Mouse (Mus musculus) CH12.LX (cell line): Measurements from ENCODE around the gene Exog. TPM values are rescaled to one million over a fixed set of nuclear protein-coding genes. Genes with fewer than 3 reads are reported as not detected.

Experiments used
- DNase-seq: peaks from one replicate; pipeline ENCODE4 v3.0.0-alpha.2; 2013; ENCODE audit errors: extremely low read depth
- H3K27ac ChIP-seq: 2 replicates; pipeline ENCODE4 v1.5.1; 2012; ENCODE audit warnings: low read depth, mild to moderate bottlenecking, control low read depth, moderate library complexity; ENCODE audit not compliant: insufficient read depth
- H3K27me3 ChIP-seq: replicated peaks from 2 replicates; pipeline ENCODE3; 2012; ENCODE audit warnings: inconsistent platforms
- H3K36me3 ChIP-seq, 2 experiments: replicated peaks in 1 of 2; 2 replicates each; pipeline versions ENCODE3 to v1.6.1; 2012; ENCODE audit warnings: inconsistent platforms in 1 of 2, low read length in 1 of 2, mild to moderate bottlenecking in 1 of 2, mixed read lengths in 1 of 2, moderate library complexity in 1 of 2; ENCODE audit not compliant: control insufficient read depth in 1 of 2, insufficient read depth in 1 of 2
- H3K4me1 ChIP-seq, 2 experiments: 2 replicates each; pipeline ENCODE4 v1.6.1; 2012; ENCODE audit warnings: inconsistent platforms in 1 of 2, moderate library complexity in 1 of 2; ENCODE audit not compliant: insufficient read depth in 2 of 2, control insufficient read depth in 1 of 2
- H3K4me2 ChIP-seq: 2 replicates; pipeline ENCODE4 v1.6.1; 2012; ENCODE audit warnings: low read depth, mild to moderate bottlenecking, control low read depth; ENCODE audit not compliant: poor library complexity, insufficient read depth, severe bottlenecking
- H3K4me3 ChIP-seq, 3 experiments: fragments of 150-350 bp in 1 of 3; sonication (generic) in 1 of 3; replicated peaks in 1 of 3; 2 replicates each; pipeline versions ENCODE3 to v1.5.1; 2011 to 2012; ENCODE audit warnings: low read depth in 2 of 3, low read length in 2 of 3, mild to moderate bottlenecking in 2 of 3, moderate library complexity in 2 of 3, control low read depth in 1 of 3, improper control_type of control experiment in 1 of 3, inconsistent platforms in 1 of 3, mixed read lengths in 1 of 3; ENCODE audit not compliant: poor library complexity in 1 of 3
- H3K79me2 ChIP-seq: replicated peaks from 2 replicates; pipeline ENCODE4 v1.6.1; 2012; ENCODE audit warnings: mild to moderate bottlenecking, moderate library complexity; ENCODE audit not compliant: control insufficient read depth, poor library complexity, insufficient read depth, severe bottlenecking; ENCODE audit errors: extremely low read depth
- H3K9ac ChIP-seq: 2 replicates; pipeline ENCODE4 v1.6.1; 2012; ENCODE audit warnings: low read depth, mild to moderate bottlenecking, control low read depth, moderate library complexity; ENCODE audit not compliant: insufficient read depth
- H3K9me3 ChIP-seq: replicated peaks from 2 replicates; pipeline ENCODE3; 2012; ENCODE audit warnings: low read length, inconsistent platforms, mixed read lengths
- BHLHE40 ChIP-seq: IDR thresholded peaks from 2 replicates; pipeline ENCODE4 v1.6.1; 2011; ENCODE audit warnings: mild to moderate bottlenecking, low read depth, low read length, improper control_type of control experiment
- CHD1 ChIP-seq: IDR thresholded peaks from 2 replicates; pipeline ENCODE4 v1.6.1; 2012; ENCODE audit warnings: low read depth, low read length, improper control_type of control experiment, inconsistent platforms
- CHD2 ChIP-seq: IDR thresholded peaks from 2 replicates; pipeline ENCODE4 v1.6.1; 2011; ENCODE audit warnings: low read length, improper control_type of control experiment
- CTCF ChIP-seq, 2 experiments: IDR thresholded peaks in 1 of 2; conservative IDR thresholded peaks in 1 of 2; 2 replicates each; pipeline ENCODE4 v1.5.1; 2011 to 2012; ENCODE audit warnings: low read depth in 2 of 2, low read length in 2 of 2, improper control_type of control experiment in 1 of 2, inconsistent platforms in 1 of 2, mild to moderate bottlenecking in 1 of 2, moderate library complexity in 1 of 2
- ELF1 ChIP-seq: IDR thresholded peaks from 2 replicates; pipeline ENCODE4 v1.6.1; 2014; ENCODE audit warnings: low read depth, mild to moderate bottlenecking, inconsistent platforms, low read length, improper control_type of control experiment
- EP300 ChIP-seq: IDR thresholded peaks from 2 replicates; pipeline ENCODE4 v1.6.1; 2011; ENCODE audit warnings: low read length, improper control_type of control experiment
- GABPA ChIP-seq: IDR thresholded peaks from 2 replicates; pipeline ENCODE4 v1.6.1; 2012; ENCODE audit warnings: low read depth, low read length, improper control_type of control experiment, inconsistent platforms; ENCODE audit not compliant: insufficient replicate concordance
- JUN ChIP-seq: IDR thresholded peaks from 2 replicates; pipeline ENCODE4 v1.6.1; 2011; ENCODE audit warnings: low read depth, mild to moderate bottlenecking, low read length, improper control_type of control experiment, moderate library complexity; ENCODE audit not compliant: insufficient read depth
- KAT2A ChIP-seq: IDR thresholded peaks from 2 replicates; pipeline ENCODE4 v1.6.1; 2012; ENCODE audit warnings: low read length, improper control_type of control experiment, inconsistent platforms; ENCODE audit not compliant: insufficient replicate concordance
- MAZ ChIP-seq: IDR thresholded peaks from 2 replicates; pipeline ENCODE4 v1.6.1; 2012; ENCODE audit warnings: low read depth, mild to moderate bottlenecking, inconsistent platforms, low read length, improper control_type of control experiment, moderate library complexity
- MYC ChIP-seq: IDR thresholded peaks from 2 replicates; pipeline ENCODE4 v1.6.1; 2011; ENCODE audit warnings: low read depth, mild to moderate bottlenecking, improper control_type of control experiment, low read length
- NRF1 ChIP-seq: IDR thresholded peaks from 2 replicates; pipeline ENCODE4 v1.6.1; 2014; ENCODE audit warnings: low read depth, mild to moderate bottlenecking, inconsistent platforms, low read length, improper control_type of control experiment, moderate library complexity
- POLR2AphosphoS2 ChIP-seq: IDR thresholded peaks from 2 replicates; pipeline ENCODE4 v1.6.1; 2011; ENCODE audit warnings: low read depth, low read length, improper control_type of control experiment
- RAD21 ChIP-seq: IDR thresholded peaks from 2 replicates; pipeline ENCODE4 v1.6.1; 2011; ENCODE audit warnings: low read depth, mild to moderate bottlenecking, low read length, improper control_type of control experiment, moderate library complexity
- SIN3A ChIP-seq: IDR thresholded peaks from 2 replicates; pipeline ENCODE4 v1.6.1; 2012; ENCODE audit warnings: low read length, improper control_type of control experiment, inconsistent platforms
- TCF12 ChIP-seq: IDR thresholded peaks from 2 replicates; pipeline ENCODE4 v1.6.1; 2014; ENCODE audit warnings: low read depth, mild to moderate bottlenecking, inconsistent platforms, low read length, improper control_type of control experiment
- USF2 ChIP-seq: conservative IDR thresholded peaks from 2 replicates; pipeline ENCODE4 v1.6.1; 2011; ENCODE audit warnings: low read depth, low read length, improper control_type of control experiment
- ZNF384 ChIP-seq: IDR thresholded peaks from 2 replicates; pipeline ENCODE4 v1.6.1; 2012; ENCODE audit warnings: low read depth, low read length, improper control_type of control experiment, inconsistent platforms
- dilution Hi-C: fragments of 300-500 bp; cut with MboI; formaldehyde crosslinking; loops from 2 replicates; pipeline ENCODE4 v1.14.3; 2020; ENCODE audit warnings: low sequenced_read_pairs; ENCODE audit not compliant: extremely low pct_unique_long_range_greater_than_20kb, extremely low pct_ligation_motif_present
- in situ Hi-C: fragments of 300-500 bp; cut with MboI; formaldehyde crosslinking; loops from 3 replicates; pipeline ENCODE4 v1.14.3; 2019; ENCODE audit warnings: low sequenced_read_pairs, low pct_ligation_motif_present, low pct_unique_long_range_greater_than_20kb, mixed read lengths
- polyA plus RNA-seq: library from polyadenylated mRNA; unstranded; fragments of >175 nt; gene quantifications from 2 replicates; pipeline ENCODE4 v1.2.1, GENCODE M21; 2012; ENCODE audit warnings: low read depth; ENCODE audit not compliant: insufficient read length
- total RNA-seq, 2 experiments: library from RNA; depleted of rRNA; stranded (reverse); fragments of 300-350 nt in 1 of 2; fragments of >200 nt in 1 of 2; gene quantifications; 2 replicates each; pipeline ENCODE4 v1.2.3; 2012 to 2014

The Exog gene
- total and polyA plus RNA-seq, 3 experiments = 6.6 to 8.8 (median 7.1) TPM

GRCm38 (mm10) chr9:119408898-119409664 is 35.7 kb upstream of the Exog start:
- TF ChIP-seq SIN3A = no peak
- no peak for DNase-seq
- Histone ChIP-seq H3K4me3 (no peak overlapping the region), H3K27me3 (peaks cover 35% of the 10 kb centered on the region), H3K27ac (no peak overlapping the region), H3K4me2 (no peak overlapping the region), H3K9ac (no peak overlapping the region), H3K79me2 (no peaks in the 10 kb centered on the region), H3K4me1 (peaks cover 0 to 4% of the 10 kb centered on the region in 2 experiments; a peak in 2 of 4 replicates), H3K9me3 (no peaks in the 10 kb centered on the region), H3K36me3 (no peaks in the 10 kb centered on the region)
- dilution Hi-C loops = no loop called here
- in situ Hi-C loops = no loop called here

GRCm38 (mm10) chr9:119409864-119410263 is 34.9 kb upstream of the Exog start:
- Histone ChIP-seq H3K9me3 (no peaks in the 10 kb centered on the region), H3K9ac (no peak overlapping the region), H3K4me3 (no peak overlapping the region), H3K36me3 (no peaks in the 10 kb centered on the region), H3K4me2 (no peak overlapping the region), H3K27ac (no peak overlapping the region), H3K79me2 (no peaks in the 10 kb centered on the region), H3K27me3 (peaks cover 27% of the 10 kb centered on the region), H3K4me1 (no peaks in the 10 kb centered on the region)
- in situ Hi-C loops (no loop called here), dilution Hi-C loops (no loop called here)
- no peak for TF ChIP-seq GABPA
- no peak for TF ChIP-seq USF2
- TF ChIP-seq NRF1 = no peak
- no peak for TF ChIP-seq BHLHE40
- TF ChIP-seq CHD1 = no peak
- TF ChIP-seq TCF12 = no peak
- no peak for TF ChIP-seq JUN
- no peak for TF ChIP-seq CHD2
- no peak for TF ChIP-seq ELF1
- TF ChIP-seq MYC = no peak
- TF ChIP-seq EP300 = no peak
- no peak for TF ChIP-seq POLR2AphosphoS2
- TF ChIP-seq SIN3A = no peak
- no peak for TF ChIP-seq ZNF384
- TF ChIP-seq KAT2A = no peak
- TF ChIP-seq MAZ = no peak
- no peak for TF ChIP-seq CTCF (conservative IDR thresholded peaks at IDR 0.05 in 1 of 2, IDR thresholded peaks at IDR 0.05 in 1 of 2; ENCODE audit: low read depth in 2 of 2, low read length in 2 of 2)
- TF ChIP-seq RAD21 = no peak
- no peak for DNase-seq
